Mouse (Mus musculus): ENCODE measurements around the gene Cbs. TPM values are rescaled to one million over a fixed set of nuclear protein-coding genes. Genes with fewer than 3 reads are reported as not detected.
"Not testable (repeated sequence)": the region's sequence is repeated elsewhere in the genome, so short reads cannot be mapped to it uniquely, and the experiment has no call there.

Cbs gene
- total and polyA plus RNA-seq, 2 experiments: 236 to 782 TPM

GRCm38 (mm10) chr17:31613086-31613755 is 23.8 kb downstream of the Cbs start:
- H3K27me3 ChIP-seq (ENCODE audit: control insufficient read depth, insufficient read depth, low read length): no peaks in the 10 kb centered on the region
- H3K4me1 ChIP-seq (ENCODE audit: control insufficient read depth, insufficient read depth, low read length): peaks cover 6% of the 10 kb centered on the region
- no peak overlapping the region for H3K4me3 ChIP-seq (ENCODE audit: insufficient read depth, low read depth, low read length)
- TF ChIP-seq POLR2A (IDR thresholded peaks at IDR 0.05; ENCODE audit: extremely low read depth, insufficient read depth, low read length) (no peak), CTCF (IDR thresholded peaks at IDR 0.05; ENCODE audit: low read depth, low read length) (no peak)
- WGBS: 46% methylated on average over 4 of the region's 4 CpGs
- no peak overlapping the region for H3K9ac ChIP-seq (ENCODE audit: low read depth, low read length)
- no peaks in the 10 kb centered on the region for H3K79me2 ChIP-seq (ENCODE audit: control insufficient read depth, insufficient read depth, low read length)
- no peak for DNase-seq (ENCODE audit: extremely low read depth, low read depth, low spot score)
- peaks cover 10% of the 10 kb centered on the region; the same call in 1 of the 2 replicates for H3K36me3 ChIP-seq (ENCODE audit: control insufficient read depth, insufficient read depth, low read length)
- no peak overlapping the region for H3K27ac ChIP-seq (replicated peaks; ENCODE audit: insufficient read depth, low read depth, low read length)

GRCm38 (mm10) chr17:31609895-31610294 is 27.1 kb downstream of the Cbs start:
- Histone ChIP-seq H3K36me3 (ENCODE audit: control insufficient read depth, insufficient read depth, low read length) (peaks cover 3% of the 10 kb centered on the region; the same call in 1 of the 2 replicates), H3K4me3 (ENCODE audit: insufficient read depth, low read depth, low read length) (no peak overlapping the region), H3K4me1 (ENCODE audit: control insufficient read depth, insufficient read depth, low read length) (peaks cover 14% of the 10 kb centered on the region), H3K27ac (replicated peaks; ENCODE audit: insufficient read depth, low read depth, low read length) (peak overlapping the region; percentile 64), H3K27me3 (ENCODE audit: control insufficient read depth, insufficient read depth, low read length) (no peaks in the 10 kb centered on the region), H3K9ac (ENCODE audit: low read depth, low read length) (no peak overlapping the region), H3K79me2 (ENCODE audit: control insufficient read depth, insufficient read depth, low read length) (no peaks in the 10 kb centered on the region)
- WGBS: 31% methylated on average over 3 of the region's 3 CpGs
- no peak for TF ChIP-seq POLR2A (IDR thresholded peaks at IDR 0.05; ENCODE audit: extremely low read depth, insufficient read depth, low read length)
- TF ChIP-seq CTCF (IDR thresholded peaks at IDR 0.05; ENCODE audit: low read depth, low read length): no peak
- DNase-seq (ENCODE audit: extremely low read depth, low read depth, low spot score): peak; percentile 71

GRCm38 (mm10) chr17:31609173-31609572 is 27.9 kb downstream of the Cbs start:
- 33% methylated on average over 3 of the region's 3 CpGs for WGBS
- not testable (repeated sequence) for H3K9ac ChIP-seq (ENCODE audit: low read depth, low read length); H3K79me2 ChIP-seq (ENCODE audit: control insufficient read depth, insufficient read depth, low read length); H3K27me3 ChIP-seq (ENCODE audit: control insufficient read depth, insufficient read depth, low read length); H3K36me3 ChIP-seq (ENCODE audit: control insufficient read depth, insufficient read depth, low read length); H3K4me3 ChIP-seq (ENCODE audit: insufficient read depth, low read depth, low read length)
- peak overlapping the region; percentile 51 for H3K27ac ChIP-seq (replicated peaks; ENCODE audit: insufficient read depth, low read depth, low read length)
- peak; percentile 61 for DNase-seq (ENCODE audit: extremely low read depth, low read depth, low spot score)
- H3K4me1 ChIP-seq (ENCODE audit: control insufficient read depth, insufficient read depth, low read length): peaks cover 14% of the 10 kb centered on the region

GRCm38 (mm10) chr17:31607256-31607951 is 29.6 kb downstream of the Cbs start:
- WGBS: 19% methylated on average over 8 of the region's 8 CpGs
- Histone ChIP-seq H3K4me3 (ENCODE audit: insufficient read depth, low read depth, low read length) (no peak overlapping the region), H3K4me1 (ENCODE audit: control insufficient read depth, insufficient read depth, low read length) (peaks cover 14% of the 10 kb centered on the region), H3K36me3 (ENCODE audit: control insufficient read depth, insufficient read depth, low read length) (0 out of 2 replicates have a peak, but pooled peaks cover 3% of the 10 kb centered on the region), H3K79me2 (ENCODE audit: control insufficient read depth, insufficient read depth, low read length) (no peaks in the 10 kb centered on the region), H3K27ac (replicated peaks; ENCODE audit: insufficient read depth, low read depth, low read length) (peak overlapping the region; percentile 62), H3K27me3 (ENCODE audit: control insufficient read depth, insufficient read depth, low read length) (no peaks in the 10 kb centered on the region), H3K9ac (ENCODE audit: low read depth, low read length) (no peak overlapping the region)
- TF ChIP-seq CTCF (IDR thresholded peaks at IDR 0.05; ENCODE audit: low read depth, low read length): no peak
- no peak for TF ChIP-seq POLR2A (IDR thresholded peaks at IDR 0.05; ENCODE audit: extremely low read depth, insufficient read depth, low read length)
- peak; percentile 68 for DNase-seq (ENCODE audit: extremely low read depth, low read depth, low spot score)

- H3K79me2 ChIP-seq (ENCODE audit: control insufficient read depth, insufficient read depth, low read length): no peaks in the 10 kb centered on the region
- H3K4me3 ChIP-seq (ENCODE audit: insufficient read depth, low read depth, low read length): no peak overlapping the region
- H3K27me3 ChIP-seq (ENCODE audit: control insufficient read depth, insufficient read depth, low read length): no peaks in the 10 kb centered on the region
- 0 out of 2 replicates have a peak, but pooled peaks cover 3% of the 10 kb centered on the region for H3K36me3 ChIP-seq (ENCODE audit: control insufficient read depth, insufficient read depth, low read length)
- H3K4me1 ChIP-seq (ENCODE audit: control insufficient read depth, insufficient read depth, low read length): peaks cover 14% of the 10 kb centered on the region
- TF ChIP-seq POLR2A (IDR thresholded peaks at IDR 0.05; ENCODE audit: extremely low read depth, insufficient read depth, low read length): no peak
- TF ChIP-seq CTCF (IDR thresholded peaks at IDR 0.05; ENCODE audit: low read depth, low read length): peak; percentile 68
- H3K9ac ChIP-seq (ENCODE audit: low read depth, low read length): no peak overlapping the region
- 86% methylated on average over 7 of the region's 7 CpGs for WGBS
- DNase-seq (ENCODE audit: extremely low read depth, low read depth, low spot score): no peak
- peak overlapping the region; percentile 62 for H3K27ac ChIP-seq (replicated peaks; ENCODE audit: insufficient read depth, low read depth, low read length)
Measured at GRCm38 (mm10) chr17:31606424-31606823, 30.6 kb downstream of the Cbs start.

- Histone ChIP-seq H3K4me3 (ENCODE audit: insufficient read depth, low read depth, low read length) (no peak overlapping the region), H3K9ac (ENCODE audit: low read depth, low read length) (no peak overlapping the region), H3K27me3 (ENCODE audit: control insufficient read depth, insufficient read depth, low read length) (no peaks in the 10 kb centered on the region), H3K36me3 (ENCODE audit: control insufficient read depth, insufficient read depth, low read length) (peaks cover 12% of the 10 kb centered on the region; the same call in 1 of the 2 replicates), H3K4me1 (ENCODE audit: control insufficient read depth, insufficient read depth, low read length) (no peaks in the 10 kb centered on the region), H3K79me2 (ENCODE audit: control insufficient read depth, insufficient read depth, low read length) (no peaks in the 10 kb centered on the region), H3K27ac (replicated peaks; ENCODE audit: insufficient read depth, low read depth, low read length) (no peak overlapping the region)
- peak; percentile 57 for DNase-seq (ENCODE audit: extremely low read depth, low read depth, low spot score)
- WGBS: 66% methylated on average over 8 of the region's 8 CpGs
- TF ChIP-seq CTCF (IDR thresholded peaks at IDR 0.05; ENCODE audit: low read depth, low read length) (no peak), POLR2A (IDR thresholded peaks at IDR 0.05; ENCODE audit: extremely low read depth, insufficient read depth, low read length) (no peak)
Measured at GRCm38 (mm10) chr17:31598593-31598992, 38.4 kb downstream of the Cbs start.
